Mouse (Mus musculus) heart, adult 18-20 months (tissue): Measurements from ENCODE around the gene Tjp3. TPM values are rescaled to one million over a fixed set of nuclear protein-coding genes. Genes with fewer than 3 reads are reported as not detected.
"Not testable (repeated sequence)": the region's sequence is repeated elsewhere in the genome, so short reads cannot be mapped to it uniquely, and the experiment has no call there.

ENCODE experiments used
- DNase-seq, 2 experiments: peaks; one replicate each; pipeline ENCODE4 v3.0.0; 2021 to 2022; ENCODE audit warnings: mixed read lengths in 1 of 2
- microRNA-seq, 2 experiments: library from miRNA; unstranded; fragments of <30 nt; microRNA quantifications; one replicate each; pipeline ENCODE4 v1.2.0; 2022
- total RNA-seq, 2 experiments: library from RNA; stranded (reverse); gene quantifications; 2 replicates each; pipeline ENCODE4 v1.2.3; 2021

Gene Tjp3
- total RNA-seq, 2 experiments from 2014 or later: 0.87 TPM; not detected in 1

DNA sequence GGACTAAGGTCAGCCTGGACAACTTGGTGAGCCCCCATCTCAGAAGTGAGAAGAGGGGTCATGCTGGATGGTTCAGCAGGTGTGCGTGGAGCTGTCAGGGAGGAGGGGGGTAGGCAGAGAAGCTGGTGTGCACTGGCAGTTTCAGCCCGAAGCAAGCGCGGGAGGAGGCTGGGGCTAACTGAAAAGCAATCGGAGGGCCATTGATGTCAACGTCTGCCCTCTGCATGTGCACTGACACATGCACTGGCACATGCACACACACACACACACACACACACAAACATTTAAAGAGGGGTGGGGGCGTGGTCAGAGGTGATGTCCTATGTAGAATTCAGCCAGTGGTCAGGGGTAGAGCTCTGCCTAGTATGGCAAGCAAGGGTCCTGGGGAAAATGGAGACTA lies 59.9 kb downstream of the Tjp3 start:
- no peak for DNase-seq

DNA sequence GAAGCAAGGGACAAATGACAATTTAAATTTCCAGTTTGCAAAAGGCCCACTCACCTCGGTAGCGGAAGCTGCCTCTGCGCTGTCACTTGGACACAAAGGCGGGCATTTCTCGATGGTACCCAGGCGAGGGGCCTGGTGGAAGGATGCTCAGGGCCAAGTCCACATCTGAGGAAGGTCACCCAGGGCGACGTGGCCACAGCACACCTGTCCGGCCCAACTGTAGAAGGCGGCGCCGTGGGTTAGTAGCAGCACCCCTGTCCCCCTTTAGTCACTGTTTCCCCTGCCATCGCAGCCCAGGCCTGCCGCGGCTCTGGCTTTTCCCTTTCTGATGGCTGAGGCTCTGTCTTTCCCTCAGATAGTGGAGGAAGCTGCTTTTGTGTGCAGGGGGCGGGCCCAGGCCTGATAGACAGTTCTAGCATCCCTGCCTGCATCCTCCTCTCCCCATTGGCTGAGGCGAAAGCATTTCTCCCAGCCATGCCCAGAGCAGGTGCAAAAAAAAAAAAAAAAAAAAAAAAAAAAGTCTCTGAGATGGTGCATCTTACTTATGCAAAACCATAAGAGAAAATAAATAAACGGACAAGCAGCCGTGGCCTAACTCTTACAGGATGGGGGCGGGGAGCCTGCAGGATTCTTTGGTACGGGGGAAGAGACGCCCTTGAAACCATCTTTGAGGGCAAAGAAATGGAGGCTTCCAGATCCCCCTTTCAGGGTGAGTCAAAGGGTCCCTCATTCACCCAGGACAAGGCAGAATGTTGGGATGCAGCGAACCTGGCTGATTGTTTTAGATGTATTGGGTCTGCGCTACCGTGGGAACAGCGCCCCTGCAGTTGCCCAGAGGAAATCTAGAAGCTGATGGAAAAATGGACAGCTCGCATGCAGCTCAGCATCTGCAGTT lies 60.7 kb downstream of the Tjp3 start, which contains the start of gene Atcay:
Gene Atcay, minus strand, starts transcription at position 396 of the 895 bp plus-strand sequence.
- no peak for DNase-seq

DNA sequence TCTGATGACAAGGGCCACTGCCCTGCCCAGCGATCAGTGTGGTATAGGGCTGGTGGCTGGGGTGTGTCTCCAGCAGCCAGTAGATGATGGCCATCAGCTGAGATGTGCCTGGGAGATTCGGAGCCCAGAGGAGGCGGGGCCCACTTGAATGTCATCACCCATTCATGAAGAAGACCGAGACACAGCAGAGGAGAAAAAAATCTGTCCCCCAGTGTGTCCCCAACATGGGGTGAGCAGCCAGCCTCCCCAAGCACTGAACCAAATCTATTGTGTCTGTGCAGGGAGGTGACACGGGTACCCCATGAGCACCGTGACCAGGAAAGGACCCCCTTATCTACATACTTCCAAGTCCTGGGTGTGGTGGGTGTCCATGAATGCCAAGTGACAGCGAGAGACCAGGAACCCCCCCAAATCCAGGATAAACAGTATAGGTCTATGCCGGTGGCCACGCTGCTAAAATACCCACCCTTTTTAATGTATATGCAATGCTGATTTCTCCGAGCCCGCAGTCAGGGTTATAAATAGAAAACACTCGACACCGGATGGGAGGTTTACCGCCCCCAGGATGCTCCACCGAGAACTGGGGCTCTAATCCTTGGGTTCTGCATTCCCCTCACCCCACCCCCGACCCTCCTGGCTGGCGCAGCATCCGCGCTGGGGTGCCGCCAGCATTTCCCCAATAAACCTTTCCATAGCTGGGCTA lies 61.5 kb downstream of the Tjp3 start:
- DNase-seq: no peak

DNA sequence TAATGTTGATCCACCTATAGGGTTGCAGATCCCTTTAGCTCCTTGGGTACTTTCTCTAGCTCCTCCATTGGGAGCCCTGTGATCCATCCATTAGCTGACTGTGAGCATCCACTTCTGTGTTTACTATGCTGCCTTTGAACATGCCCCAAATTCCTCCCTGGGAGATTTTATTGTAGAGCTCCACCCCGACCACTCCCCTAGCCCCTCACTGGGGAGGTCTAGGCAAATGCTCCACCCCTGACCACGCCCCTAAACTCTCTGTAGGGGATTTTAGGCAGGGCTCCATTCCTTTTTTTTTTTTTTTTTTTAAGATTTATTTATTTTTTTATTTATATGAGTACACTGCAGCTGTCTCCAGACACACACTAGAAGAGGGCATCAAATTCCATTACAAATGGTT lies 67.7 kb downstream of the Tjp3 start:
- not testable (repeated sequence) for DNase-seq

Small RNAs within 50 kb of the gene (microRNA-seq; reads per million reads assigned to microRNA genes)
- 31.5 to 47.5 reads per million in 2 experiments for gene Mir3057

Other genes with a start within 250 kb of the Tjp3 start
- 100 to 1,000 TPM in 1 of 2 experiments, 10 to 100 TPM in 1; 99.5 to 102 TPM for gene Sgta, start 231.4 kb downstream of the Tjp3 start, total RNA-seq
- 10 to 100 TPM; 12.8 to 14.8 TPM for gene Thop1, start 221.5 kb downstream of the Tjp3 start, total RNA-seq
- under 1 TPM; 0.31 to 0.74 TPM for gene Creb3l3, start 192.7 kb downstream of the Tjp3 start, total RNA-seq
- gene Map2k2, start 185.7 kb downstream of the Tjp3 start, total RNA-seq: 100 to 1,000 TPM; 118 to 132 TPM
- 10 to 100 TPM; 33.8 to 34.9 TPM for gene Zbtb7a, start 156.4 kb downstream of the Tjp3 start, total RNA-seq
- gene Pias4, start 123.7 kb downstream of the Tjp3 start, total RNA-seq: 10 to 100 TPM; 16.5 to 16.9 TPM
- gene Eef2, start 115.0 kb downstream of the Tjp3 start, total RNA-seq: 1,000 to 10,000 TPM; 1,062 to 1,185 TPM
- 10 to 100 TPM; 29.9 to 34.5 TPM for gene Dapk3, start 108.6 kb downstream of the Tjp3 start, total RNA-seq
- gene 4930442H23Rik, start 107.7 kb downstream of the Tjp3 start, total RNA-seq: not detected
- 1 to 10 TPM; 7.1 to 8.8 TPM for gene Nmrk2, start 89.5 kb downstream of the Tjp3 start, total RNA-seq
- not detected for gene Atcay, start 60.7 kb downstream of the Tjp3 start, total RNA-seq
- 1 to 10 TPM; 2.3 to 2.5 TPM for gene Zfr2, start 58.4 kb downstream of the Tjp3 start, total RNA-seq
- under 1 TPM; 0.42 to 0.87 TPM for gene Matk, start 38.6 kb downstream of the Tjp3 start, total RNA-seq
- gene Mrpl54, start 24.6 kb downstream of the Tjp3 start, total RNA-seq: 10 to 100 TPM; 85.7 to 89.6 TPM
- 100 to 1,000 TPM in 1 of 2 experiments, 10 to 100 TPM in 1; 85.9 to 110 TPM for gene Apba3, start 24.6 kb downstream of the Tjp3 start, total RNA-seq
- gene Pip5k1c, start 1.4 kb upstream of the Tjp3 start, total RNA-seq: 10 to 100 TPM; 23.1 to 25.6 TPM
- gene Cactin, start 29.5 kb upstream of the Tjp3 start, total RNA-seq: 10 to 100 TPM; 14.6 to 15.8 TPM
- 1 to 10 TPM; 2.5 to 2.7 TPM for gene Tbxa2r, start 37.1 kb upstream of the Tjp3 start, total RNA-seq
- gene Gipc3, start 51.7 kb upstream of the Tjp3 start, total RNA-seq: 1 to 10 TPM; 3.4 to 4.7 TPM
- 10 to 100 TPM; 57.1 to 62.2 TPM for gene Hmg20b, start 58.9 kb upstream of the Tjp3 start, total RNA-seq
- 10 to 100 TPM; 11.0 to 12.7 TPM for gene Mfsd12, start 65.9 kb upstream of the Tjp3 start, total RNA-seq
- under 1 TPM; 0.45 to 0.51 TPM for gene 4930404N11Rik, start 74.2 kb upstream of the Tjp3 start, total RNA-seq
- gene Fzr1, start 86.9 kb upstream of the Tjp3 start, total RNA-seq: 10 to 100 TPM; 27.6 to 35.6 TPM
- 10 to 100 TPM; 49.9 to 59.6 TPM for gene Dohh, start 92.8 kb upstream of the Tjp3 start, total RNA-seq
- gene Gm48551, start 92.9 kb upstream of the Tjp3 start, total RNA-seq: 1 to 10 TPM in 1 of 2 experiments, under 1 TPM in 1; 0.65 to 2.3 TPM
- under 1 TPM in 1 of 2 experiments, not detected in 1; 0.51 TPM for gene Gm48552, start 97.4 kb upstream of the Tjp3 start, total RNA-seq
- gene Smim24, start 101.5 kb upstream of the Tjp3 start, total RNA-seq: 1 to 10 TPM; 1.9 to 2.2 TPM
- 10 to 100 TPM; 91.0 to 93.4 TPM for gene Nfic, start 164.1 kb upstream of the Tjp3 start, total RNA-seq
- gene Celf5, start 191.1 kb upstream of the Tjp3 start, total RNA-seq: under 1 TPM; 0.17 to 0.21 TPM
- gene Ncln, start 204.8 kb upstream of the Tjp3 start, total RNA-seq: 10 to 100 TPM; 61.9 to 64.3 TPM
- gene S1pr4, start 208.6 kb upstream of the Tjp3 start, total RNA-seq: 1 to 10 TPM; 1.2 to 2.8 TPM
- gene Gna15, start 232.6 kb upstream of the Tjp3 start, total RNA-seq: 1 to 10 TPM; 1.4 to 1.5 TPM